Mouse (Mus musculus) kidney, adult 11 months (tissue): Measurements from ENCODE around the gene Frrs1.

ENCODE experiments used
- DNase-seq: peaks from one replicate; pipeline ENCODE4 v3.0.0; 2022

Gene Frrs1

DNA sequence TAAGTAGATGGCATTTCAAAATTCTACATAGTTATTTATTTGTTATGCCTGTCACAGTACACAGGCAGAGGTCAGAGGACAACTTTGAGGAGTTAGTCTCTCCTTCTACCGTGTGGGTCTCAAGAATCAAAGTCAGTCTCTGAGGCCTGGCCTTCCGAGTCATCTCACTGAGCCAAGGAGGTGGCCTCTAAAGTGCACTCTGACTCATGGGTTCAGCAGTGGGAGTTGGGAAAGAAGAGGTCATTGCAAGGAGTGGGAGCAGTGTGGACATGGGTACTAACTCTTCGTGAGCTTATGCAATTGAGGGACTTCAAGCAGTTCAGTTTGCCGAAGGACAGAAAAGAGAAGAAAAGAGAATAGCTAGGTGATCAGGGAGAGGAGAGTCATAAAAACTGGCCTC, 10.3 kb upstream of the Frrs1 start:
- no peak for DNase-seq

GRCm38 (mm10) chr3:116850376-116850775, 8.9 kb upstream of the Frrs1 start:
- no peak for DNase-seq

- no peak for DNase-seq
Observed at GRCm38 (mm10) chr3:116852421-116852820, 6.8 kb upstream of the Frrs1 start.

- DNase-seq, result no peak
Observed at GRCm38 (mm10) chr3:116857611-116858010, 1.7 kb upstream of the Frrs1 start.

DNA sequence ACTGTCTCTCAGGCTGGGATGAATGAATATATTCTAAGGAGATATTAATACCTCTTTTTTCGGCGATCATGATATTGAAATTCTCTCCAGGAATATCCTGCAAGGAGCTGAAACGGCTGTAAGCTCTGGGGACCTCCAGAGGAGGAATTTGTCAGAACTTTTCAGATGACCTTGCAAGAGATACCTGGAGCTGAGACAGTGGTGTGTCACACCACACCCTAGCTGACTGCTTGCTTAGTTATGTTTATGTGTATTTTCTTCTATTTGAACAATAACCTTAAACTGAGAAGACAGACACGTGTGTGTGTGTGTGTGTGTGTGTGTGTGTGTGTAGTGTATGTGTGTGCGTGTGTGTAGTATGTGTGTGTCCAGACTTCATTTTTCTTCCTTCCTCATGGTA, 488 bp downstream of the Frrs1 start:
- DNase-seq, result no peak

DNA sequence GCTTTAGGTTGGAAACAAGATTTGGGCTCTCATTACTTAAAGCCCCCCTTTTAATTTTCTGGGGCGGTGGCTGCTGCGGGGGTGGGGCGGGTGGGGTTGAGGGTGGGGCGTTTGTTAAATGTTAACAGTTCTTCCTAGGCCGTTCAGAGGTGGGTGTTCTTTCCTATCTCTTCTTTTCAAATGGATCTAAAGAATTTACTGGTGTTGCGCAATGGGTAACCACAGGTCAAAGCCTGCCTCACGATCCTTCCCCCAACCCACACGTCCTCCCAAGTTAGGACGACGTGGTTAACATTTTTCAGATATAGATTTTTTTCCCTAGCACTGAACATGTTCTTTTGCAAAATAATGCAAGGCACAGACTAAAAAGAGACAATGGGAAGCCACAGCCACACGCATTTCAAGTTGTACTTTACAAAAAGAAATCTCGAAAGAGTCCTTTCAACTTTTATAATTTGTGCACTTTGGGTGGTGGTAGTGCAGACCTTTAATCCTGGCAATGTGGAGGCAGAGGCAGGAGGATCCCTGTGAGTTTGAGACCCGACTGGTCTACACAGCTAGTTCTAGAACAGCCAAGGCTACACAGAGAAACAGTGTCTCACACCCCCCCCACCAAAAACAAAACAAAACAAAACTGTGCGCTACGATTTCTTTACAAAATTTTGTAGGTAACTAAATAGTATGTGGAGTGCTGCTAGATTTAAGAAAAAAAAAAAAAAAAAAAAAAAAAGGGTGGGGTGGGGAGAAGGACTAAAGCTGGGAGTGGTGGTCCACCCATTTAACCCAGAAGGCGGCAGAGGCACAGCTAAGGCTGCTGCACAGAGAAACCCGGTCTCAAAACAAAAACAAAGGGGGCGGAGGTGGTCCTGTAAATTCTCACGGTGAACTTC, 1.3 kb downstream of the Frrs1 start:
- DNase-seq, result no peak

GRCm38 (mm10) chr3:116861223-116861539, 1.9 kb downstream of the Frrs1 start:
- DNase-seq, result no peak

- DNase-seq, result peak; percentile 78
Observed at GRCm38 (mm10) chr3:116861540-116862067, 2.3 kb downstream of the Frrs1 start.

DNA sequence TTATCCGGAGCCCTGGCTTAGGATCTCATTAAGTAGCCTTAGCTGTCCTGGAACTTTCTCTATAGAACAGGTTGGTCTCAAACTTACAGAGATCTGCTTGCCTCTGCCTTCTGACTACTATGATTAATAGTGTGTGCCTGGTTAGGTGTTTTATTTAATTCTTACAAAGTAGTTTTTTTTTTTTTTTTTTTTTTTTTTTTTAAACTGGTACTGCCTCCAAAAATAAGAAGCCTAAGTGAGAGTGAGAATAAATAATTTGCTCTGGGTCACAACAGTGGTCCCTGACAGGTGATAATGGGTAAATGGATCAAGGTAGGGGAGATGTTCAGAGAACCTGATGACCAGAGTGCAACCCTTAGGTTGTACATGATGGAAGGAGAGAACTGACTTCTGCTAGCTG, 3.4 kb downstream of the Frrs1 start:
- no peak for DNase-seq

DNA sequence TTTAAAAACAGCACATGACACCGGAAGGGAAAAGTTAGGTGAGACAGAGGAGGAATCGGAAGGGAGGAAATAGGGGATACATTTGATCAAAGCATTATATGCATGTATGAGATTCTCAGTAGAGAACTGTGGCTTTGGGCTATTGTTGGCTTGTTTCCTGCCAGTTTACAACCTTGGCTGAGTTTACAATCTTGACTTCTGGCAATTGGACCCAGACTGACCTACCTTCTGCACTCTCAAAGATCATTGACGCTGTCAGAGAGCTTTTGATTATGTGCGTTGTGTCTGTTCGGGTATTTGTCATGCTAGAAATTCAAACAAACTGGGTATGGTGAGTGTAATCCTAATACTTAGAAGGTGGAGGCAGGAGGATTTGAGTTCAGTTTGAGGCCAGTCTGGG, 5.2 kb downstream of the Frrs1 start:
- no peak for DNase-seq

DNA sequence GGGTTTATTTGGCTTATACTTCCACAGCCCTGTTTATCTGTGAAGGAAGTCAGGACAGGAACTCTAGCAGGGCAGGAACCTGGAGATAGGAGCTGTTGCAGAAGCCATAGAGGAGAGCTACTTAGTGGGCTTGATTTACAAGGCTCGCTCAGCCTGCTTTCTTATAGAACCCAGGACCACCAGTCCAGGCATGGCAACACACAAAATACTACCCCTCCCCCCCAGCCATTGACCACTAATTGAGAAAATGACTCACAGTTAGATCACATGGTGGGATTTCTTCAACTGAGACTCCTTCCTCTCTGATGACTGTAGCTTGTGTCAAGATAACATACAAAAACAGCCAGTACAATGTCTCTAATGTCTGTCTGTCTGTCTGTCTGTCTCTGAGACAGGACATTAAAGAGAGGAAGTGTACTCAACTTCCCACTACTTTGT, 6.0 kb downstream of the Frrs1 start:
- no peak for DNase-seq

- DNase-seq, result no peak
Observed at GRCm38 (mm10) chr3:116870372-116870771, 11.1 kb downstream of the Frrs1 start.

GRCm38 (mm10) chr3:116882221-116882960, 23.1 kb downstream of the Frrs1 start:
- no peak for DNase-seq

DNA sequence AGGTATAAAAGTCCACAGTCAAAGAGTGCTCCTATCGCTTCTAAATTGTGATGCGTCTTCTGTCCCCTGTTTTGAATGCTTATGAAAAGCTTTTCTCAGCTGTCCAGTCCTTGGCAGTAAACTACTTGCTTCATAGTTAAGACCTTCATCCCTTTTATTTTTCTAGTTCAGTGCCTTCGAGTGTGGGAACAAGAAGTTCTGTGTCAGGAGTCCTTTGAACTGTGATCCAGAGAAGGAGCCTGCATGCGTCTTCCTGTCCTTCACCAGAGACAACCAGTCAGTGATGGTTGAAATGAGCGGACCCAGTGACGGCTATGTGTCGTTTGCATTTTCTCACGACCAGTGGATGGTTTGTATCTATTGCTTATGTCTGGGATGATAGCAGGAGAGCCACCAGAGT, 25.7 kb downstream of the Frrs1 start:
- no peak for DNase-seq

GRCm38 (mm10) chr3:116889358-116889757, 30.1 kb downstream of the Frrs1 start:
- DNase-seq, result no peak

DNA sequence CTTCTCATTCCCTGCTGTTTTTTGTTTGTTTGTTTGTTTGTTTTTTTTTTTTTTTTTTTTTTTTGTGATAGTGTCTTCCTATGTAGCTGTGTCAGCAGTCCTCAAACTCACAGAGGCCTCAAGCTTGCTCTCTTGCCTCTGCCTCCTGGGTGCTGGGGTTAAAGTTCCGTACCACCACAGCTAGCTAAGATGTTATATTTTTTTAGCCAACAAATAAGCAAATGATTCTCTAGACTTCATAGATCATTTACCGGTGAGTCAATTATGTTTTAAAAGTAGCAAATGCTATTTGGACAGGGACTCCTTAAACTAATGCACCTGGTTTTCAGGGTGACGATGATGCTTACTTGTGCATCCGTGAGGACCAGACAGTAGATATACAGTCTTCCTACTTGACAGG, 31.3 kb downstream of the Frrs1 start:
- DNase-seq, result peak; percentile 60

DNA sequence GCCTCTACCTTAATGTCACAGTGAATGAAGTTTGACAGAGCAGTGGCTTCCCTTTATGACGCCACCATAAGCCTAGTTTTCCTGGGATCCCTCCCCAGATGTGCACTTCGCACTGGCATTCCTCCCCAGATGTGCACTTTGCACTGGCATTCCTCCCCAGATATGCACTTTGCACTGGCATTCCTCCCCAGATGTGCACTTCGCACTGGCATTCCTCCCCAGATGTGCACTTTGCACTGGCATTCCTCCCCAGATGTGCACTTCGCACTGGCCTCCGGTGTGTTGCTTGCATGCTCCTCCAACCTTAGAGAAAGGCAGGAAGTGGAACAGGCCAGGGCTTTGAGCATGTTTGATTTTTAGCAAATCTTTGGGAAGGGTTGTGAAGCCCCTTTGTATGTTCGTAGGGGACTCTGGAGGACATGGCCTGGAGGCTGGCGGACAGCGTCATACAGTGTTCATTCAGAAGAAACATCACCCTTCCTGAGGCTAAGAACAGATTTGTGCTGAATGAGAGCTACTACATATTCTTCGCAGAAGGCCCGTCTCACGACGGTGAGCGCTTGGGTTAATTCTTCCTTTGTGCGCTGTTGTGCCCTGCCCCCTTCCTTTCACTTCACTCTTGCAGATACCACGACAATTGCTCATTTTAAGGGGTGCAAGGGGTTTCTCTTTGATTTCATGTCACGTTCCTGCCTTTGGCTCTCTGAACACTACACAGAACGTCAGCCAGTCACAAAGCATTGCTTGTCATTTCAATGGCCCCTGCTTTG, 32.4 kb downstream of the Frrs1 start:
- peak; percentile 42 for DNase-seq

- DNase-seq, result no peak
Observed at GRCm38 (mm10) chr3:116892206-116892563, 32.9 kb downstream of the Frrs1 start.

DNA sequence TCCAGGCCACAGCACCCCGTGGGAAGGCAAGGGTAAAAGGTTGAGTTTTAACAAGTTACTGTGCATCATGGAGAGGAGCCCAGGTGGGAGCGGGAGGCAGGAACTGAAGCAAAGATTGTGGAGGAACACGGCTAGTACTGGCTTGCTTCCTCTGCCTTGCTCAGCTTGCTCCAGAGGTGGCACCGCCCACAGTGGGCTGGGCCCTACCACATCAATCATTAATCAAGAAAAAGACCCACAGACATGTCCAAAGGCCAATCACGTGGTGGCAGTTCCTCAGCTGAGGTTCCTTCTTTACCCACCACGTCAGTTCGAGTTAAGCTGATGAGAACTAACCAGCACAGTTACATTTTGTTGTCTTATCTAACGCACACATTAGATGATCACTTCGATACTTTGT, 33.6 kb downstream of the Frrs1 start:
- DNase-seq, result peak; percentile 92

GRCm38 (mm10) chr3:116904158-116904557, 44.9 kb downstream of the Frrs1 start:
- DNase-seq, result no peak

DNA sequence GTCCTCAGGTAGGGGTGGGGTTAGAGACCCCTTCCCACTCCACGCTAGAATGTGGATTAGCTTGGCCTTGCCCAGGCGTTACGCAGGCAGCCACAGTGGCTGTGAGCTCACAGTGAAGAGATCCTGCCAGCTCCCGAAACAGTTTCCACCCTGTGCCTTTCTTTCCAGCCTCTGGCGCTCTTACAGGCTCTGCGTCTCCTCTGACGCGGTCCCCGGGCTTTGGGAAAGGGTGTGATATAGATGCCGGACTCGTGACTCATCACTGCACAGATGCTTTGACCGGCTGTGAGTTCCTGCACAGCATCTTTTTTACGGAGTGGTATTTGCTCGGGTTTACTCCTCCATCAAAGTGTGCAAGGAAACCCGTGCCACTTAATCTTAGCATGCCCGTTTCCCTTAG, 46.6 kb downstream of the Frrs1 start:
- DNase-seq, result no peak

GRCm38 (mm10) chr3:116906596-116906995, 47.3 kb downstream of the Frrs1 start:
- DNase-seq, result no peak

- DNase-seq, result no peak
Observed at GRCm38 (mm10) chr3:116914374-116914773, 55.1 kb downstream of the Frrs1 start.
